ENCODE assay signal across 8 mouse cellular contexts in the genomic region with DNA sequence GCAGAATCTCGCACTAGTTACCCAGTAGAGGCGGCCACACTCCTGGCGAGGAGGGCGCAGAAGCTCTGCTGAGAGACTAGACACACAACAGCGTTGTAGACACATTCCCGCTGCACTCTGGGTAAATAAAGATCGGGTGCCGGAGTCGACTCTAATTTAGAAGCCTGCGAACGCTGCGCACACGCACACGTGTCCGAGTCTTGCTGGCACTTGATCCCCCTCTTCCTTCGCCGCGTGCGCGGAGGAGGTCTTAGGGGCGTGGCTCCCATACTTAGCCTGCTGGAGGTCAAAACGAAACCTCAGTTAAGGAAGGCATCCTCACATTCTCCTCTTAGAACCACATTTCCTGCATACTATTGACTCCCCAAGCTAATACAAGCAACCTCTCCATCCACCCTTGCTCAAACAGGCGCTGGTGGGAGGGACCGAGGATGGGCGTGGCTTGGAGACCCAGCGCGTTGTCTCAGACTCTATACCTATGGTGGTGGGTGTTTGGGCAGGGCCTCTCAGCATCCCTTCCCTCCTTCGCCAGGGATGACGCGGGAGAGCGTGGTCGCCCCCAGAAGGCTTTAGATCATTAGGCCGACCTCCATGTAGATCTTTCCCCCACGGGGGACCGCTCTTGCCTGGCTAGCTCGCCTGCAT. TPM values are rescaled to one million over a fixed set of nuclear protein-coding genes. Genes with fewer than 3 reads are reported as not detected.
DNase-seq lines count a peak whose midpoint lies in the region; ATAC-seq and TF ChIP-seq lines count a peak whose summit lies in the region.

No protein-coding gene starts in this region.

- 0 out of 2 replicates have a peak overlapping the region, but pooled peaks have one; percentile 22 for H3K27ac ChIP-seq in heart, embryonic 11.5 days (ENCODE audit: low read depth, low read length)
- H3K27ac ChIP-seq in kidney, embryonic 16.5 days (ENCODE audit: low read length) = no peak overlapping the region
- H3K27ac ChIP-seq in liver, adult 2 months (replicated peaks; ENCODE audit: insufficient read depth, low read depth, low read length) = no peak overlapping the region
- peak overlapping the region; percentile 33; the same call in 1 of the 2 replicates for H3K27ac ChIP-seq in testis, adult 2 months (ENCODE audit: control insufficient read depth, insufficient read depth, low read depth, low read length)

- TF ChIP-seq POLR2A in liver, adult 2 months (IDR thresholded peaks at IDR 0.05; ENCODE audit: extremely low read depth, insufficient read depth, low read length) = no peak
- no peak for TF ChIP-seq POLR2A in testis, adult 2 months (IDR thresholded peaks at IDR 0.05; ENCODE audit: control insufficient read depth, low read depth, low read length)

- H3K9me3 ChIP-seq in heart, embryonic 11.5 days (replicated peaks; ENCODE audit: control insufficient read depth, low read length) = no peaks in the 10 kb centered on the region
- no peaks in the 10 kb centered on the region for H3K9me3 ChIP-seq in kidney, embryonic 16.5 days (ENCODE audit: low read length)

- peak; percentile 77 for DNase-seq in A20 (ENCODE audit: low read depth, low spot score)
- peak; percentile 80 to 90 for DNase-seq in adrenal gland, adult (ENCODE audit: inconsistent age in 2 of 2, low spot score in 1 of 2)
- DNase-seq in liver, adult 2 months (ENCODE audit: extremely low read depth, low read depth, low spot score) = no peak
- peak; percentile 82 for DNase-seq in naive thymus-derived CD4-positive, alpha-beta T cell, adult 2 months (ENCODE audit: low read depth)

- H3K36me3 ChIP-seq in heart, embryonic 11.5 days (ENCODE audit: control insufficient read depth, insufficient read depth, low read length) = no peaks in the 10 kb centered on the region
- no peaks in the 10 kb centered on the region for H3K36me3 ChIP-seq in kidney, embryonic 16.5 days (ENCODE audit: insufficient read depth, low read length)
- H3K36me3 ChIP-seq in liver, adult 2 months (ENCODE audit: control insufficient read depth, insufficient read depth, low read length) = peaks cover 2% of the 10 kb centered on the region; the same call in 1 of the 2 replicates
- H3K36me3 ChIP-seq in testis, adult 2 months (ENCODE audit: control insufficient read depth, insufficient read depth, low read length) = no peaks in the 10 kb centered on the region

- H3K4me3 ChIP-seq in heart, embryonic 11.5 days (ENCODE audit: low read depth, low read length) = peak overlapping the region; percentile 56
- H3K4me3 ChIP-seq in kidney, embryonic 16.5 days (ENCODE audit: low read length) = peak overlapping the region; percentile 57
- H3K4me3 ChIP-seq in liver, adult 2 months (ENCODE audit: insufficient read depth, low read depth, low read length) = peak overlapping the region; percentile 58
- H3K4me3 ChIP-seq in testis, adult 2 months (ENCODE audit: control insufficient read depth, low read depth, low read length) = peak overlapping the region; percentile 73

- H3K27me3 ChIP-seq in heart, embryonic 11.5 days (ENCODE audit: control insufficient read depth, insufficient read depth, low read length) = peaks cover 79% of the 10 kb centered on the region
- H3K27me3 ChIP-seq in kidney, embryonic 16.5 days (ENCODE audit: insufficient read depth, low read length) = peaks cover 47% of the 10 kb centered on the region
- peaks cover 12% of the 10 kb centered on the region for H3K27me3 ChIP-seq in liver, adult 2 months (ENCODE audit: control insufficient read depth, insufficient read depth, low read length)
- no peaks in the 10 kb centered on the region; the same call in 1 of the 2 replicates for H3K27me3 ChIP-seq in testis, adult 2 months (ENCODE audit: control insufficient read depth, insufficient read depth, low read length)

- H3K4me1 ChIP-seq in heart, embryonic 11.5 days (ENCODE audit: control insufficient read depth, insufficient read depth, low read length) = peaks cover 37% of the 10 kb centered on the region
- peaks cover 51% of the 10 kb centered on the region for H3K4me1 ChIP-seq in kidney, embryonic 16.5 days (ENCODE audit: insufficient read depth, low read length)
- H3K4me1 ChIP-seq in liver, adult 2 months (ENCODE audit: control insufficient read depth, insufficient read depth, low read length) = peaks cover 23% of the 10 kb centered on the region
- H3K4me1 ChIP-seq in testis, adult 2 months (ENCODE audit: control insufficient read depth, insufficient read depth, low read length) = peaks cover 47% of the 10 kb centered on the region

- H3K4me2 ChIP-seq in heart, embryonic 11.5 days = peak overlapping the region; percentile 94
- H3K4me2 ChIP-seq in kidney, embryonic 16.5 days (replicated peaks; ENCODE audit: low read depth, low read length) = peak overlapping the region; percentile 90

- ATAC-seq in erythroblast, adult 5-6 weeks (replicated peaks; ENCODE audit: low FRiP score, poor library complexity, severe bottlenecking) = peak; percentile 6
- ATAC-seq in heart, embryonic 11.5 days (replicated peaks; ENCODE audit: insufficient number of reproducible peaks, low FRiP score, low TSS enrichment) = 0 out of 2 replicates have a peak, but pooled peaks have one; percentile 16
- peak; percentile 39 for ATAC-seq in kidney, embryonic 16.5 days (ENCODE audit: low FRiP score, low TSS enrichment)

- H3K9ac ChIP-seq in heart, embryonic 11.5 days (ENCODE audit: low read depth, low read length) = 0 out of 2 replicates have a peak overlapping the region, but pooled peaks have one; percentile 10
- H3K9ac ChIP-seq in kidney, embryonic 16.5 days (replicated peaks; ENCODE audit: low read length) = peak overlapping the region; percentile 51
- H3K9ac ChIP-seq in liver, adult 2 months (ENCODE audit: low read depth, low read length) = peak overlapping the region; percentile 31

- WGBS in heart, embryonic 11.5 days (ENCODE audit: insufficient replicate concordance) = under 1% methylated on average over 36 of the region's 36 CpGs
- WGBS in kidney, embryonic 16.5 days = under 1% methylated on average over 36 of the region's 36 CpGs
- WGBS in liver, adult 2 months = under 1% methylated on average over 36 of the region's 36 CpGs

- no peak for TF ChIP-seq CTCF in liver, adult 2 months (IDR thresholded peaks at IDR 0.05; ENCODE audit: low read depth, low read length)
- TF ChIP-seq CTCF in testis, adult 2 months (IDR thresholded peaks at IDR 0.05; ENCODE audit: control insufficient read depth, insufficient read depth, insufficient replicate concordance, low read depth, low read length) = no peak

- no peaks in the 10 kb centered on the region for H3K79me2 ChIP-seq in liver, adult 2 months (ENCODE audit: control insufficient read depth, insufficient read depth, low read length)

RNA-seq across cellular contexts. Expression of a gene that starts 0.5 kb away (rescaled TPM):
- total RNA-seq in erythroblast, adult 5-6 weeks (2015; ENCODE audit: low replicate concordance) = 0.58 TPM in 1 of 2 replicates, not detected in the other
- total RNA-seq in erythroblast, adult 5-6 weeks (2017; ENCODE audit: low replicate concordance) = 4.7 and 5.4 TPM in 2 replicates
- polyA plus RNA-seq in heart, embryonic 11.5 days (2014; fragmentation: Nextera tagmentation; extraction: Ambion mirVana) = not detected in 2 replicates
- 0.39 and 0.45 TPM in 2 replicates for polyA plus RNA-seq in kidney, embryonic 16.5 days (2015; fragmentation: Nextera tagmentation; extraction: Ambion mirVana)
- 0.07 TPM in 1 of 2 replicates, not detected in the other for total RNA-seq in liver, adult 2 months (2014; rRNA removed)
- polyA plus RNA-seq in liver, adult 2 months (2012; rRNA removed) = 0.02 and 0.09 TPM in 2 replicates
- polyA plus RNA-seq in testis, adult 2 months (2012; rRNA removed) = 4.0 and 4.2 TPM in 2 replicates

RNA-seq across cellular contexts. Expression of a gene that starts 2.2 kb away (rescaled TPM):
- 39.2 and 40.8 TPM in 2 replicates for total RNA-seq in erythroblast, adult 5-6 weeks (2015; ENCODE audit: low replicate concordance)
- total RNA-seq in erythroblast, adult 5-6 weeks (2017; ENCODE audit: low replicate concordance) = 20.6 and 35.8 TPM in 2 replicates
- 18.9 and 25.4 TPM in 2 replicates for polyA plus RNA-seq in heart, embryonic 11.5 days (2014; fragmentation: Nextera tagmentation; extraction: Ambion mirVana)
- 0.84 and 0.91 TPM in 2 replicates for polyA plus RNA-seq in kidney, embryonic 16.5 days (2015; fragmentation: Nextera tagmentation; extraction: Ambion mirVana)
- total RNA-seq in liver, adult 2 months (2014; rRNA removed) = 0.28 TPM in 1 of 2 replicates, not detected in the other
- 0.62 and 0.81 TPM in 2 replicates for polyA plus RNA-seq in liver, adult 2 months (2012; rRNA removed)
- polyA plus RNA-seq in testis, adult 2 months (2012; rRNA removed) = 0.21 and 0.30 TPM in 2 replicates

RNA-seq across cellular contexts. Expression of a gene that starts 15.6 kb away (rescaled TPM):
- 0.84 and 1.2 TPM in 2 replicates for total RNA-seq in erythroblast, adult 5-6 weeks (2015; ENCODE audit: low replicate concordance)
- total RNA-seq in erythroblast, adult 5-6 weeks (2017; ENCODE audit: low replicate concordance) = 2.2 and 2.3 TPM in 2 replicates
- 8.1 and 8.5 TPM in 2 replicates for polyA plus RNA-seq in heart, embryonic 11.5 days (2014; fragmentation: Nextera tagmentation; extraction: Ambion mirVana)
- 14.2 and 18.0 TPM in 2 replicates for polyA plus RNA-seq in kidney, embryonic 16.5 days (2015; fragmentation: Nextera tagmentation; extraction: Ambion mirVana)
- 8.6 and 9.6 TPM in 2 replicates for total RNA-seq in liver, adult 2 months (2014; rRNA removed)
- polyA plus RNA-seq in liver, adult 2 months (2012; rRNA removed) = 5.8 and 11.6 TPM in 2 replicates
- polyA plus RNA-seq in testis, adult 2 months (2012; rRNA removed) = 1.8 TPM in 2 replicates

RNA-seq across cellular contexts. Expression of a gene that starts 28.8 kb away (rescaled TPM):
- 7.9 and 19.0 TPM in 2 replicates for total RNA-seq in erythroblast, adult 5-6 weeks (2015; ENCODE audit: low replicate concordance)
- total RNA-seq in erythroblast, adult 5-6 weeks (2017; ENCODE audit: low replicate concordance) = 6.8 and 11.4 TPM in 2 replicates
- 140 and 147 TPM in 2 replicates for polyA plus RNA-seq in heart, embryonic 11.5 days (2014; fragmentation: Nextera tagmentation; extraction: Ambion mirVana)
- 161 and 169 TPM in 2 replicates for polyA plus RNA-seq in kidney, embryonic 16.5 days (2015; fragmentation: Nextera tagmentation; extraction: Ambion mirVana)
- 16.0 and 21.9 TPM in 2 replicates for total RNA-seq in liver, adult 2 months (2014; rRNA removed)
- polyA plus RNA-seq in liver, adult 2 months (2012; rRNA removed) = 72.4 and 79.8 TPM in 2 replicates
- polyA plus RNA-seq in testis, adult 2 months (2012; rRNA removed) = 45.1 and 51.5 TPM in 2 replicates

RNA-seq across cellular contexts. Expression of a gene that starts 35.5 kb away (rescaled TPM):
- not detected in 2 replicates for total RNA-seq in erythroblast, adult 5-6 weeks (2015; ENCODE audit: low replicate concordance)
- not detected in 2 replicates for total RNA-seq in erythroblast, adult 5-6 weeks (2017; ENCODE audit: low replicate concordance)
- 0.28 and 1.8 TPM in 2 replicates for polyA plus RNA-seq in heart, embryonic 11.5 days (2014; fragmentation: Nextera tagmentation; extraction: Ambion mirVana)
- polyA plus RNA-seq in kidney, embryonic 16.5 days (2015; fragmentation: Nextera tagmentation; extraction: Ambion mirVana) = 0.59 and 0.64 TPM in 2 replicates
- total RNA-seq in liver, adult 2 months (2014; rRNA removed) = not detected in 2 replicates
- polyA plus RNA-seq in liver, adult 2 months (2012; rRNA removed) = 0.39 TPM in 1 of 2 replicates, not detected in the other
- 1.7 and 2.4 TPM in 2 replicates for polyA plus RNA-seq in testis, adult 2 months (2012; rRNA removed)

Comparison
In these comparisons a context has a peak if more than half of its experiments do, and no peak if none do; other contexts are left out.
1. H3K27ac ChIP-seq: peak in heart, embryonic 11.5 days (single experiment) and testis, adult 2 months (single experiment); none in kidney, embryonic 16.5 days (single experiment) and liver, adult 2 months (single experiment).
2. RNA of a gene that starts 2.2 kb away (polyA plus RNA-seq): 18.9 to 25.4 TPM in heart, embryonic 11.5 days; 0.84 to 0.91 TPM in kidney, embryonic 16.5 days, 0.62 to 0.81 TPM in liver, adult 2 months and 0.21 to 0.30 TPM in testis, adult 2 months; every median in the first group is over 10 times any median in the second.
3. Peak in every context shown above with its lines, with median percentiles within 50 percentile points of each other: ATAC-seq, H3K4me3 ChIP-seq and H3K9ac ChIP-seq.